Mouse (Mus musculus): ENCODE measurements at regions not wholly inside any gene's neighbourhood (a gene's known extent, or its start where the extent isn't known, plus 50 kb on each side); places are given as distances from the start of the nearest gene placed in this dataset.

- no peak for DNase-seq (ENCODE audit: low spot score in 2 of 2)
Observed at GRCm38 (mm10) chr5:51144842-51145241, 422.7 kb downstream of the Ppargc1a start.

- no peak for DNase-seq (ENCODE audit: low spot score in 2 of 2)
Observed at GRCm38 (mm10) chr5:51125091-51125490, 442.4 kb downstream of the Ppargc1a start.

GRCm38 (mm10) chr5:51110006-51110405 lies 457.5 kb downstream of the Ppargc1a start:
- no peak for DNase-seq (ENCODE audit: low spot score in 2 of 2)

GRCm38 (mm10) chr5:51108737-51109136 lies 458.8 kb downstream of the Ppargc1a start:
- no peak for DNase-seq (ENCODE audit: low spot score in 2 of 2)

GRCm38 (mm10) chr5:51108181-51108580 lies 459.3 kb downstream of the Ppargc1a start:
- DNase-seq (ENCODE audit: low spot score in 2 of 2), result no peak

GRCm38 (mm10) chr5:51099902-51100301 lies 467.6 kb downstream of the Ppargc1a start:
- no peak for DNase-seq (ENCODE audit: low spot score in 2 of 2)

- no peak for DNase-seq (ENCODE audit: low spot score in 2 of 2)
Observed at GRCm38 (mm10) chr5:51072674-51073468, 494.7 kb downstream of the Ppargc1a start.

GRCm38 (mm10) chr5:51072146-51072545 lies 495.4 kb downstream of the Ppargc1a start:
- DNase-seq (ENCODE audit: low spot score in 2 of 2), result no peak

- DNase-seq (ENCODE audit: low spot score in 2 of 2), result no peak
Observed at GRCm38 (mm10) chr5:51069668-51070067, 497.9 kb downstream of the Ppargc1a start.

- DNase-seq (ENCODE audit: low spot score in 2 of 2), result peak in 1 of 2 experiments; percentile 2
Observed at GRCm38 (mm10) chr5:51045872-51046271, 521.7 kb downstream of the Ppargc1a start.

- DNase-seq (ENCODE audit: low spot score in 2 of 2), result no peak
Observed at GRCm38 (mm10) chr5:51041541-51042217, 525.8 kb downstream of the Ppargc1a start.

GRCm38 (mm10) chr5:51040926-51041325 lies 526.6 kb downstream of the Ppargc1a start:
- DNase-seq (ENCODE audit: low spot score in 2 of 2), result no peak

GRCm38 (mm10) chr5:51040463-51040862 lies 527.1 kb downstream of the Ppargc1a start:
- DNase-seq (ENCODE audit: low spot score in 2 of 2), result no peak

- no peak for DNase-seq (ENCODE audit: low spot score in 2 of 2)
Observed at GRCm38 (mm10) chr5:51039713-51040178, 527.8 kb downstream of the Ppargc1a start.

GRCm38 (mm10) chr5:51036450-51036990 lies 531.0 kb downstream of the Ppargc1a start:
- DNase-seq (ENCODE audit: low spot score in 2 of 2), result no peak

GRCm38 (mm10) chr5:51028966-51029365 lies 538.6 kb downstream of the Ppargc1a start:
- DNase-seq (ENCODE audit: low spot score in 2 of 2), result no peak

GRCm38 (mm10) chr5:50990822-50991537 lies 576.5 kb downstream of the Ppargc1a start:
- DNase-seq (ENCODE audit: low spot score in 2 of 2), result no peak
